Mouse (Mus musculus) cortical plate, adult 2 months (tissue): ENCODE results near the gene Cdan1. TPM values are rescaled to one million over a fixed set of nuclear protein-coding genes. Genes with fewer than 3 reads are reported as not detected.

Source experiments
- H3K27ac ChIP-seq: fragments of 200-500 bp; 2 replicates; pipeline ENCODE4 v1.5.1; 2012; ENCODE audit warnings: low read length, control low read depth, inconsistent platforms; ENCODE audit not compliant: insufficient read depth
- H3K4me1 ChIP-seq: fragments of 200-500 bp; 2 replicates; pipeline ENCODE4 v1.6.1; 2011; ENCODE audit warnings: low read length; ENCODE audit not compliant: control insufficient read depth, insufficient read depth
- H3K4me3 ChIP-seq: fragments of 200-500 bp; 2 replicates; pipeline ENCODE4 v1.5.1; 2011; ENCODE audit warnings: mild to moderate bottlenecking, low read length, control low read depth; ENCODE audit not compliant: insufficient read depth
- CTCF ChIP-seq: fragments of 200-500 bp; IDR thresholded peaks from 2 replicates; pipeline ENCODE4 v1.5.1; 2011; ENCODE audit warnings: mild to moderate bottlenecking, control low read depth, low read length; ENCODE audit not compliant: insufficient read depth; ENCODE audit errors: extremely low read depth
- POLR2A ChIP-seq: fragments of 200-500 bp; IDR thresholded peaks from 2 replicates; pipeline ENCODE4 v1.6.1; 2011; ENCODE audit warnings: mild to moderate bottlenecking, low read length, control low read depth; ENCODE audit not compliant: insufficient read depth; ENCODE audit errors: extremely low read depth
- polyA plus RNA-seq: library from polyadenylated mRNA; depleted of rRNA; stranded (reverse); fragments of >200 nt; gene quantifications from 2 replicates; pipeline ENCODE4 v1.2.3, GENCODE M21; 2012; rRNA removed

Gene Cdan1
- polyA plus RNA-seq: 30.6 and 31.6 TPM in 2 replicates

GRCm38 (mm10) chr2:120849449-120850423, at the start of gene Cdan1:
Cdan1 (minus strand) TSS chr2:120850128.
- Histone ChIP-seq H3K4me1 (no peaks in the 10 kb centered on the region; the same call in 1 of the 2 replicates), H3K27ac (peak within 1 kb of the TSS; percentile 6; the same call in 1 of the 2 replicates), H3K4me3 (peak within 1 kb of the TSS; percentile 60)
- TF ChIP-seq CTCF: no peak
- no peak for TF ChIP-seq POLR2A

- no peak overlapping the region for H3K27ac ChIP-seq
- no peaks in the 10 kb centered on the region for H3K4me1 ChIP-seq
- TF ChIP-seq POLR2A (no peak), CTCF (no peak)
- H3K4me3 ChIP-seq: no peak overlapping the region
Observed at GRCm38 (mm10) chr2:120896361-120896760, 46.4 kb upstream of the Cdan1 start.

GRCm38 (mm10) chr2:120887601-120888000, 37.7 kb upstream of the Cdan1 start:
- no peaks in the 10 kb centered on the region for H3K4me1 ChIP-seq
- no peak overlapping the region for H3K27ac ChIP-seq
- TF ChIP-seq CTCF: no peak
- TF ChIP-seq POLR2A: no peak
- no peak overlapping the region for H3K4me3 ChIP-seq

GRCm38 (mm10) chr2:120873192-120873591, 23.3 kb upstream of the Cdan1 start:
- no peak overlapping the region for H3K4me3 ChIP-seq
- TF ChIP-seq POLR2A (no peak), CTCF (no peak)
- 0 out of 2 replicates have a peak overlapping the region, but pooled peaks have one; percentile 12 for H3K27ac ChIP-seq
- peaks cover 11% of the 10 kb centered on the region for H3K4me1 ChIP-seq

GRCm38 (mm10) chr2:120871447-120872336, 21.8 kb upstream of the Cdan1 start:
- TF ChIP-seq POLR2A (no peak), CTCF (no peak)
- no peak overlapping the region for H3K27ac ChIP-seq

GRCm38 (mm10) chr2:120867336-120867735, 17.4 kb upstream of the Cdan1 start:
- TF ChIP-seq CTCF (no peak), POLR2A (no peak)
- H3K4me1 ChIP-seq: peaks cover 6% of the 10 kb centered on the region
- no peak overlapping the region for H3K27ac ChIP-seq
- no peak overlapping the region for H3K4me3 ChIP-seq

More at GRCm38 (mm10) chr2:120871447-120872336, 21.8 kb upstream of the Cdan1 start:
- Histone ChIP-seq H3K4me1 (peaks cover 11% of the 10 kb centered on the region), H3K4me3 (no peak overlapping the region)

GRCm38 (mm10) chr2:120866561-120866960, 16.6 kb upstream of the Cdan1 start:
- Histone ChIP-seq H3K4me3 (no peak overlapping the region), H3K27ac (no peak overlapping the region), H3K4me1 (peaks cover 3% of the 10 kb centered on the region; the same call in 1 of the 2 replicates)
- TF ChIP-seq CTCF (peak; percentile 59), POLR2A (no peak)

- Histone ChIP-seq H3K27ac (no peak overlapping the region), H3K4me1 (peaks cover 1% of the 10 kb centered on the region; the same call in 1 of the 2 replicates), H3K4me3 (no peak overlapping the region)
- TF ChIP-seq CTCF: no peak
- no peak for TF ChIP-seq POLR2A
Observed at GRCm38 (mm10) chr2:120863389-120863788, 13.5 kb upstream of the Cdan1 start.

- no peak overlapping the region for H3K27ac ChIP-seq
- TF ChIP-seq POLR2A (no peak), CTCF (no peak)
- H3K4me1 ChIP-seq: peaks cover 1% of the 10 kb centered on the region; the same call in 1 of the 2 replicates
- no peak overlapping the region for H3K4me3 ChIP-seq
Observed at GRCm38 (mm10) chr2:120860699-120861098, 10.8 kb upstream of the Cdan1 start.
